Mouse (Mus musculus) hindbrain, embryonic 14.5 days (tissue): ENCODE measurements around the gene Defb23. TPM values are rescaled to one million over a fixed set of nuclear protein-coding genes. Genes with fewer than 3 reads are reported as not detected.

ENCODE experiments used
- ATAC-seq: fragments of 200-750 bp; cut with Nextera tagmentation; 2 replicates; pipeline ENCODE4 v1.8.0; 2017; ENCODE audit warnings: moderate number of reproducible peaks, mild to moderate bottlenecking, moderate TSS enrichment, moderate library complexity; ENCODE audit not compliant: low FRiP score
- DNase-seq: peaks from one replicate; pipeline ENCODE4 v3.0.0-alpha.2; 2015; ENCODE audit warnings: low spot score
- H3K27ac ChIP-seq: fragments of 300-500 bp; sonication (generic); 2 replicates; pipeline ENCODE4 v1.5.1; 2014; ENCODE audit warnings: mild to moderate bottlenecking, moderate library complexity
- H3K27me3 ChIP-seq: fragments of 300-500 bp; sonication (generic); 2 replicates; pipeline ENCODE4 v1.6.1; 2014; ENCODE audit warnings: mild to moderate bottlenecking, low read length, mixed read lengths; ENCODE audit not compliant: control insufficient read depth, insufficient read depth
- H3K36me3 ChIP-seq: fragments of 300-500 bp; sonication (generic); replicated peaks from 2 replicates; pipeline ENCODE4 v1.6.1; 2014; ENCODE audit not compliant: control insufficient read depth, insufficient read depth
- H3K4me1 ChIP-seq: fragments of 300-500 bp; sonication (generic); replicated peaks from 2 replicates; pipeline ENCODE4 v1.6.1; 2014; ENCODE audit warnings: antibody characterized with exemption, low read length, mixed read lengths; ENCODE audit not compliant: control insufficient read depth, insufficient read depth
- H3K4me2 ChIP-seq: fragments of 300-500 bp; sonication (generic); replicated peaks from 2 replicates; pipeline ENCODE4 v1.6.1; 2014; ENCODE audit warnings: mild to moderate bottlenecking, moderate library complexity
- H3K4me3 ChIP-seq: fragments of 300-500 bp; sonication (generic); replicated peaks from 2 replicates; pipeline ENCODE4 v1.5.1; 2014; ENCODE audit warnings: mild to moderate bottlenecking, low read length
- H3K9ac ChIP-seq: fragments of 300-500 bp; sonication (generic); 2 replicates; pipeline ENCODE4 v1.6.1; 2014
- H3K9me3 ChIP-seq: fragments of 300-500 bp; sonication (generic); 2 replicates; pipeline ENCODE4 v1.6.1; 2016; ENCODE audit warnings: low read length; ENCODE audit not compliant: control insufficient read depth
- WGBS: fragments of 180-500 bp; shearing (Covaris S2); extraction: QIAGEN DNeasy Blood & Tissue Kit; methylation state at CpG from one replicate; pipeline ENCODE4 v1.1.7; 2014; 5-methylcytosine and 5-hydroxymethylcytosine counted together
- polyA plus RNA-seq: library from polyadenylated mRNA; unstranded; fragments of >200 nt; fragmentation: Nextera tagmentation; extraction: Ambion mirVana; gene quantifications from 2 replicates; pipeline ENCODE4 v1.2.1, GENCODE M21; 2014

Gene Defb23
- not detected in 2 replicates for polyA plus RNA-seq

- no peak within 1 kb of the TSS for H3K4me3 ChIP-seq
- H3K9me3 ChIP-seq = no peaks in the 10 kb centered on the region
- 91% methylated on average over 3 of the region's 3 CpGs for WGBS
- H3K27me3 ChIP-seq = no peaks in the 10 kb centered on the region
- no peak within 1 kb of the TSS for H3K9ac ChIP-seq
- no peak within 1 kb of the TSS for H3K27ac ChIP-seq
- no peaks in the 10 kb centered on the region for H3K4me1 ChIP-seq
- DNase-seq (no peak), ATAC-seq (no peak)
- no peak within 1 kb of the TSS for H3K4me2 ChIP-seq
- no peaks in the 10 kb centered on the region for H3K36me3 ChIP-seq
These were observed at the start of gene Defb23 for GRCm38 (mm10) chr2:152464570-152465150. Gene Defb23, minus strand, starts transcription at chr2:152464620.

GRCm38 (mm10) chr2:152511592-152511991, 47.2 kb upstream of the Defb23 start, which contains the start of gene Defb26:
Gene Defb26, minus strand, starts transcription at chr2:152511692.
- Histone ChIP-seq H3K36me3 (no peaks in the 10 kb centered on the region), H3K27me3 (no peaks in the 10 kb centered on the region), H3K4me2 (no peak within 1 kb of the TSS), H3K4me1 (no peaks in the 10 kb centered on the region), H3K9ac (no peak within 1 kb of the TSS), H3K27ac (no peak within 1 kb of the TSS), H3K4me3 (no peak within 1 kb of the TSS), H3K9me3 (no peaks in the 10 kb centered on the region)
- 57% methylated on average over 1 of the region's 1 CpGs for WGBS
- ATAC-seq (no peak), DNase-seq (no peak)

- H3K9me3 ChIP-seq = no peaks in the 10 kb centered on the region
- 92% methylated on average over 2 of the region's 2 CpGs for WGBS
- ATAC-seq = no peak
- H3K4me1 ChIP-seq = no peaks in the 10 kb centered on the region
- DNase-seq = no peak
- no peaks in the 10 kb centered on the region for H3K36me3 ChIP-seq
- H3K4me3 ChIP-seq = no peak overlapping the region
- no peak overlapping the region for H3K27ac ChIP-seq
- no peaks in the 10 kb centered on the region for H3K27me3 ChIP-seq
- no peak overlapping the region for H3K9ac ChIP-seq
- no peak overlapping the region for H3K4me2 ChIP-seq
These were observed 39.5 kb upstream of the Defb23 start for GRCm38 (mm10) chr2:152503950-152504349.

GRCm38 (mm10) chr2:152500863-152501229, 36.4 kb upstream of the Defb23 start:
- H3K9me3 ChIP-seq = no peaks in the 10 kb centered on the region
- ATAC-seq (no peak), DNase-seq (no peak)
- H3K36me3 ChIP-seq = no peaks in the 10 kb centered on the region
- no peak overlapping the region for H3K4me3 ChIP-seq
- no peak overlapping the region for H3K27ac ChIP-seq
- H3K27me3 ChIP-seq = no peaks in the 10 kb centered on the region
- no peak overlapping the region for H3K4me2 ChIP-seq
- WGBS = 85% methylated on average over 6 of the region's 6 CpGs
- H3K9ac ChIP-seq = no peak overlapping the region
- no peaks in the 10 kb centered on the region for H3K4me1 ChIP-seq

- no peaks in the 10 kb centered on the region for H3K4me1 ChIP-seq
- no peak overlapping the region for H3K9ac ChIP-seq
- DNase-seq = no peak
- ATAC-seq = no peak
- H3K36me3 ChIP-seq = no peaks in the 10 kb centered on the region
- H3K4me2 ChIP-seq = no peak overlapping the region
- WGBS = 80% methylated on average over 7 of the region's 7 CpGs
- H3K9me3 ChIP-seq = no peaks in the 10 kb centered on the region
- no peak overlapping the region for H3K4me3 ChIP-seq
- no peaks in the 10 kb centered on the region for H3K27me3 ChIP-seq
- no peak overlapping the region for H3K27ac ChIP-seq
These were observed 35.9 kb upstream of the Defb23 start for GRCm38 (mm10) chr2:152500204-152500862.

- DNase-seq (no peak), ATAC-seq (no peak)
- H3K4me2 ChIP-seq = no peak overlapping the region
- no peaks in the 10 kb centered on the region for H3K9me3 ChIP-seq
- H3K9ac ChIP-seq = no peak overlapping the region
- H3K27ac ChIP-seq = no peak overlapping the region
- H3K36me3 ChIP-seq = no peaks in the 10 kb centered on the region
- no peak overlapping the region for H3K4me3 ChIP-seq
- 78% methylated on average over 6 of the region's 6 CpGs for WGBS
- no peaks in the 10 kb centered on the region for H3K27me3 ChIP-seq
- H3K4me1 ChIP-seq = no peaks in the 10 kb centered on the region
These were observed 33.6 kb upstream of the Defb23 start for GRCm38 (mm10) chr2:152498020-152498419.

- Histone ChIP-seq H3K9ac (no peak overlapping the region), H3K36me3 (no peaks in the 10 kb centered on the region), H3K4me1 (no peaks in the 10 kb centered on the region), H3K27ac (no peak overlapping the region), H3K4me2 (no peak overlapping the region), H3K9me3 (no peaks in the 10 kb centered on the region), H3K27me3 (no peaks in the 10 kb centered on the region), H3K4me3 (no peak overlapping the region)
- 85% methylated on average over 6 of the region's 6 CpGs for WGBS
- no peak for DNase-seq
- no peak for ATAC-seq
These were observed 28.7 kb upstream of the Defb23 start for GRCm38 (mm10) chr2:152493151-152493550.

- Histone ChIP-seq H3K36me3 (no peaks in the 10 kb centered on the region), H3K4me1 (no peaks in the 10 kb centered on the region), H3K4me3 (no peak within 1 kb of the TSS), H3K9me3 (no peaks in the 10 kb centered on the region), H3K27me3 (no peaks in the 10 kb centered on the region), H3K4me2 (no peak within 1 kb of the TSS), H3K9ac (no peak within 1 kb of the TSS), H3K27ac (no peak within 1 kb of the TSS)
- no peak for DNase-seq
- no peak for ATAC-seq
These were observed 25.6 kb upstream of the Defb23 start, which contains the start of gene Defb22 for GRCm38 (mm10) chr2:152490038-152490437. Gene Defb22, minus strand, starts transcription at chr2:152490138.

- Histone ChIP-seq H3K27ac (no peak overlapping the region), H3K27me3 (no peaks in the 10 kb centered on the region), H3K36me3 (no peaks in the 10 kb centered on the region), H3K4me3 (no peak overlapping the region), H3K9me3 (no peaks in the 10 kb centered on the region), H3K4me1 (no peaks in the 10 kb centered on the region), H3K9ac (no peak overlapping the region), H3K4me2 (no peak overlapping the region)
- 73% methylated on average over 2 of the region's 2 CpGs for WGBS
- DNase-seq (no peak), ATAC-seq (no peak)
These were observed 22.6 kb upstream of the Defb23 start for GRCm38 (mm10) chr2:152487024-152487423.
